Mouse (Mus musculus) cortical plate, adult 2 months (tissue): ENCODE data around the gene Arid5b. TPM values are rescaled to one million over a fixed set of nuclear protein-coding genes. Genes with fewer than 3 reads are reported as not detected.

Experiments
- H3K27ac ChIP-seq: fragments of 200-500 bp; 2 replicates; pipeline ENCODE4 v1.5.1; 2012; ENCODE audit warnings: low read length, control low read depth, inconsistent platforms; ENCODE audit not compliant: insufficient read depth
- H3K4me1 ChIP-seq: fragments of 200-500 bp; 2 replicates; pipeline ENCODE4 v1.6.1; 2011; ENCODE audit warnings: low read length; ENCODE audit not compliant: control insufficient read depth, insufficient read depth
- H3K4me3 ChIP-seq: fragments of 200-500 bp; 2 replicates; pipeline ENCODE4 v1.5.1; 2011; ENCODE audit warnings: mild to moderate bottlenecking, low read length, control low read depth; ENCODE audit not compliant: insufficient read depth
- CTCF ChIP-seq: fragments of 200-500 bp; IDR thresholded peaks from 2 replicates; pipeline ENCODE4 v1.5.1; 2011; ENCODE audit warnings: mild to moderate bottlenecking, control low read depth, low read length; ENCODE audit not compliant: insufficient read depth; ENCODE audit errors: extremely low read depth
- POLR2A ChIP-seq: fragments of 200-500 bp; IDR thresholded peaks from 2 replicates; pipeline ENCODE4 v1.6.1; 2011; ENCODE audit warnings: mild to moderate bottlenecking, low read length, control low read depth; ENCODE audit not compliant: insufficient read depth; ENCODE audit errors: extremely low read depth
- polyA plus RNA-seq: library from polyadenylated mRNA; depleted of rRNA; stranded (reverse); fragments of >200 nt; gene quantifications from 2 replicates; pipeline ENCODE4 v1.2.3, GENCODE M21; 2012

The Arid5b gene
- polyA plus RNA-seq, 1 experiment: 11.7 TPM

- Histone ChIP-seq H3K27ac (peak overlapping the region; percentile 47; the same call in 1 of the 2 replicates), H3K4me3 (no peak overlapping the region), H3K4me1 (peaks cover 12% of the 10 kb centered on the region)
- TF ChIP-seq POLR2A (no peak), CTCF (no peak)
These were observed 109.9 kb downstream of the Arid5b start for GRCm38 (mm10) chr10:68168613-68169012.

GRCm38 (mm10) chr10:68168141-68168540 lies 110.4 kb downstream of the Arid5b start:
- Histone ChIP-seq H3K4me3 (no peak overlapping the region), H3K4me1 (peaks cover 12% of the 10 kb centered on the region), H3K27ac (peak overlapping the region; percentile 47; the same call in 1 of the 2 replicates)
- no peak for TF ChIP-seq POLR2A
- TF ChIP-seq CTCF: no peak

- H3K4me1 ChIP-seq: peaks cover 12% of the 10 kb centered on the region
- H3K27ac ChIP-seq: peak overlapping the region; percentile 51; the same call in 1 of the 2 replicates
- H3K4me3 ChIP-seq: no peak overlapping the region
- TF ChIP-seq CTCF (no peak), POLR2A (no peak)
These were observed 111.4 kb downstream of the Arid5b start for GRCm38 (mm10) chr10:68167118-68167517.

- H3K4me1 ChIP-seq: peaks cover 12% of the 10 kb centered on the region
- 0 out of 2 replicates have a peak overlapping the region, but pooled peaks have one; percentile 51 for H3K27ac ChIP-seq
- no peak overlapping the region for H3K4me3 ChIP-seq
- TF ChIP-seq CTCF (no peak), POLR2A (no peak)
These were observed 111.8 kb downstream of the Arid5b start for GRCm38 (mm10) chr10:68166695-68167086.

- H3K4me1 ChIP-seq: peaks cover 12% of the 10 kb centered on the region
- H3K4me3 ChIP-seq: no peak overlapping the region
- TF ChIP-seq CTCF (no peak), POLR2A (no peak)
- peak overlapping the region; percentile 43 for H3K27ac ChIP-seq
These were observed 112.5 kb downstream of the Arid5b start for GRCm38 (mm10) chr10:68165709-68166694.

GRCm38 (mm10) chr10:68164723-68165706 lies 113.5 kb downstream of the Arid5b start:
- Histone ChIP-seq H3K27ac (peak overlapping the region; percentile 68), H3K4me3 (no peak overlapping the region), H3K4me1 (peaks cover 12% of the 10 kb centered on the region)
- TF ChIP-seq CTCF (no peak), POLR2A (no peak)

- H3K4me3 ChIP-seq: no peak overlapping the region
- peaks cover 10% of the 10 kb centered on the region for H3K4me1 ChIP-seq
- TF ChIP-seq POLR2A: no peak
- no peak for TF ChIP-seq CTCF
- H3K27ac ChIP-seq: no peak overlapping the region
These were observed 114.4 kb downstream of the Arid5b start for GRCm38 (mm10) chr10:68164137-68164536.

GRCm38 (mm10) chr10:68159759-68160158 lies 118.8 kb downstream of the Arid5b start:
- Histone ChIP-seq H3K4me3 (no peak overlapping the region), H3K27ac (no peak overlapping the region), H3K4me1 (peaks cover 1% of the 10 kb centered on the region; the same call in 1 of the 2 replicates)

GRCm38 (mm10) chr10:68158555-68158954 lies 120.0 kb downstream of the Arid5b start:
- TF ChIP-seq CTCF (no peak), POLR2A (no peak)
- no peak overlapping the region for H3K27ac ChIP-seq
- H3K4me1 ChIP-seq: 0 out of 2 replicates have a peak, but pooled peaks cover 1% of the 10 kb centered on the region
- H3K4me3 ChIP-seq: no peak overlapping the region

More at GRCm38 (mm10) chr10:68159759-68160158, 118.8 kb downstream of the Arid5b start:
- TF ChIP-seq CTCF: no peak
- no peak for TF ChIP-seq POLR2A
